Mouse (Mus musculus) hindbrain, postnatal 0 days (tissue): ENCODE data around the gene Map4k3. TPM values are rescaled to one million over a fixed set of nuclear protein-coding genes. Genes with fewer than 3 reads are reported as not detected.
"Not testable (repeated sequence)": the region's sequence is repeated elsewhere in the genome, so short reads cannot be mapped to it uniquely, and the experiment has no call there.

Experiments
- ATAC-seq: fragments of 200-750 bp; cut with Nextera tagmentation; 2 replicates; pipeline ENCODE4 v1.8.0; 2017; ENCODE audit warnings: mild to moderate bottlenecking, moderate TSS enrichment, moderate library complexity
- DNase-seq: peaks from one replicate; pipeline ENCODE4 v3.0.0-alpha.2; 2015; ENCODE audit warnings: low spot score
- H3K27ac ChIP-seq: fragments of 300-500 bp; sonication (generic); 2 replicates; pipeline ENCODE4 v1.5.1; 2014; ENCODE audit warnings: mild to moderate bottlenecking
- H3K27me3 ChIP-seq: fragments of 300-500 bp; sonication (generic); 2 replicates; pipeline ENCODE4 v1.6.1; 2014; ENCODE audit warnings: low read length, mixed read lengths; ENCODE audit not compliant: insufficient read depth
- H3K36me3 ChIP-seq: fragments of 300-500 bp; sonication (generic); 2 replicates; pipeline ENCODE4 v1.6.1; 2014; ENCODE audit warnings: low read length, mixed read lengths; ENCODE audit not compliant: insufficient read depth
- H3K4me1 ChIP-seq: fragments of 300-500 bp; sonication (generic); 2 replicates; pipeline ENCODE4 v1.6.1; 2014; ENCODE audit warnings: antibody characterized with exemption, low read length, mixed read lengths; ENCODE audit not compliant: insufficient read depth
- H3K4me2 ChIP-seq: fragments of 300-500 bp; sonication (generic); 2 replicates; pipeline ENCODE4 v1.6.1; 2014; ENCODE audit warnings: low read depth, mild to moderate bottlenecking, low read length, moderate library complexity, mixed read lengths
- H3K4me3 ChIP-seq: fragments of 300-500 bp; sonication (generic); 2 replicates; pipeline ENCODE4 v1.5.1; 2014; ENCODE audit warnings: low read length
- H3K9ac ChIP-seq: fragments of 300-500 bp; sonication (generic); replicated peaks from 2 replicates; pipeline ENCODE4 v1.6.1; 2014; ENCODE audit warnings: mild to moderate bottlenecking, low read length, moderate library complexity, mixed read lengths
- H3K9me3 ChIP-seq: fragments of 300-500 bp; sonication (generic); 2 replicates; pipeline ENCODE4 v1.6.1; 2016; ENCODE audit warnings: low read length, mixed read lengths
- CTCF ChIP-seq: IDR thresholded peaks from 2 replicates; pipeline ENCODE4 v1.5.1; 2016; ENCODE audit warnings: antibody characterized with exemption, control low read depth, low read depth
- WGBS: fragments of 180-500 bp; shearing (Covaris S2); extraction: QIAGEN DNeasy Blood & Tissue Kit; methylation state at CpG from one replicate; pipeline ENCODE4 v1.1.7; 2014; 5-methylcytosine and 5-hydroxymethylcytosine counted together
- polyA plus RNA-seq: library from polyadenylated mRNA; unstranded; fragments of >200 nt; fragmentation: Nextera tagmentation; extraction: Ambion mirVana; gene quantifications from 2 replicates; pipeline ENCODE4 v1.2.1, GENCODE M21; 2015
- total RNA-seq: library from RNA; depleted of rRNA; stranded (reverse); fragments of >200 nt; gene quantifications from 2 replicates; pipeline ENCODE4 v1.2.3, GENCODE M21; 2014

Map4k3 gene
- total and polyA plus RNA-seq, 2 experiments from 2014 or later: 17.7 to 46.5 TPM

DNA sequence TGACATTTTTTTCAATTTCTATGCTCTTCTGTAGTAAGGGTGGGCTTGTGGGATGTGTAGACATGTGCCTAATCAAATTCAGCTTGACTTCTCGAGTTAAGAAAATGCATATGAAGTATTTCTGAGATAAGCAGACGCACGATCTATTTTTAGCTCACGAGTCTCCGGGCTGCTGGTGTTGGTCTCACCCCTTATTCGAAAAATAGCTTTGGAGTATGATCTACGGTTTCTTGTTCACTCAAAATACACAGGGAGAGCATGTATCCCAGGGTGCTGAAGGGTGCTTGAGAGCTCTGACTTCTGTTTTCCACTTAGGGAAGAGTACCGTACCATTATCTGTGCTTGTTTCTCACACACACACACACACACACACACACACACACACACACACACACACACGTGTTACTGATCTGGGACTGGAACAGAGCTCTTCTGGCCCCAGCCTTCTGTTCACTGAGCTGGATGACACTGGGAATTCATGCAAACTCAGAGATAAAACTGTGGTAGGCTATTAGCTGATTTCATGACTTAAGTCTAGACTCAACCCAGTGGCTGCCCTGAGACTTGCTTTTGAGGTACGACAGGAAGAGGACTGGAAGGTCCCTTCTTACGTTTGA, 34.9 kb upstream of the Map4k3 start:
- no peak overlapping the region for H3K27ac ChIP-seq
- no peaks in the 10 kb centered on the region for H3K4me1 ChIP-seq
- H3K9ac ChIP-seq: no peak overlapping the region
- H3K4me2 ChIP-seq: no peak overlapping the region
- H3K27me3 ChIP-seq: no peaks in the 10 kb centered on the region
- H3K9me3 ChIP-seq: no peaks in the 10 kb centered on the region
- ATAC-seq (no peak), DNase-seq (no peak)
- whole genome bisulfite sequencing: 64% methylated on average over 11 of the region's 11 CpGs
- no peak overlapping the region for H3K4me3 ChIP-seq
- H3K36me3 ChIP-seq: no peaks in the 10 kb centered on the region
- TF ChIP-seq CTCF: no peak

DNA sequence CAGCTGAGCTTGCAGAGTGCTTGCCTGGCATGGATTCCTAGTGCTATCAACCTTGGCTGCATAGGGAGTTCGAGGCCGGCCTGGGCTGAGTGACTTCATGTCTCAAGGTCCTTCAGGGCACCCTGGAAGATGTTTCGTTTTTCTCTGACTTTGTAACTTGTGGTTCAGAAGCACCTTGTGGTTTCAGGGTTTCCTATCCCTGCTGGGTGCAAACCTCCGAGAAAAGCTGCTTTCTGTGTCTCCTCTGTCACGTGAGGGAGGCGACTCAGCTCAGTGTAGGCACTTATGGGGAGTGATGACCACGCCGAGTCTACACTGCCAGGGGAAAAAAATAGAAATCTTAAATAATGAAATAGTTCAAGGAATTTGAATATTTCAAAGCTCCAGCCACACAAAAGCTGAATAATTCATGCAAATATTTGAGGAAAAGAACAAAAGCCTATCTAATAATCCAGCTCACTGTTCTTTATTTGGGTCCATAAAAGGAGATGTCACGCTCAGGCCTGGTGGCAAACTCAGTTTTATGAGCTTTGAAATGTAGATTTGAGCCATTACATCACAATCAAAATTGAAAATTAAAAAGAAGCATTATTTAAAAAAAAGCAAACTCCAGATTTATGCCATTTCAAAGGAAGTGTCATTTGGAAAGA, 34.2 kb upstream of the Map4k3 start:
- ATAC-seq (no peak), DNase-seq (no peak)
- H3K4me1 ChIP-seq: no peaks in the 10 kb centered on the region
- 62% methylated on average over 9 of the region's 9 CpGs for WGBS
- TF ChIP-seq CTCF: no peak
- no peak overlapping the region for H3K4me3 ChIP-seq
- no peaks in the 10 kb centered on the region for H3K36me3 ChIP-seq
- H3K9me3 ChIP-seq: no peaks in the 10 kb centered on the region
- H3K4me2 ChIP-seq: no peak overlapping the region
- no peaks in the 10 kb centered on the region for H3K27me3 ChIP-seq
- H3K27ac ChIP-seq: no peak overlapping the region
- no peak overlapping the region for H3K9ac ChIP-seq

DNA sequence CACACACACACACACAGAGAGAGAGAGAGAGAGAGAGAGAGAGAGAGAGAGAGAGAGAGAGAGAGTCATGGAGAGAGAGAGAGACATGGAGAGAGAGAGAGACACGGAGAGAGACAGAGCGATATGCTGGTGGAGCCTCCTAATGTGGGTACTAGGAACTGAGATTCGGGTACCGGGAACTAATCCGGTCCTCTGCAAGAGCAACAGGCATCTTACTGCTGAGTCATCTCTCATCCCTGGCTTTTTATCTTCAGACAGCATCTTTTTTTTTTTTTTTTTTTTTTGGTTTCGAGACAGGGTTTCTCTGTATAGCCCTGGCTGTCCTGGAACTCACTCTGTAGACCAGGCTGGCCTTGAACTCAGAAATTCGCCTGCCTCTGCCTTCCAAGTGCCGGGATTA, 32.9 kb upstream of the Map4k3 start:
- not testable (repeated sequence) for H3K4me2 ChIP-seq, H3K27ac ChIP-seq, ATAC-seq, H3K4me1 ChIP-seq, H3K9ac ChIP-seq, H3K4me3 ChIP-seq, H3K36me3 ChIP-seq, H3K27me3 ChIP-seq, H3K9me3 ChIP-seq, DNase-seq
- WGBS: 90% methylated on average over 8 of the region's 8 CpGs

GRCm38 (mm10) chr17:80760344-80761145, 32.3 kb upstream of the Map4k3 start:
- Histone ChIP-seq H3K27me3 (no peaks in the 10 kb centered on the region), H3K4me3 (no peak overlapping the region), H3K9ac (no peak overlapping the region), H3K36me3 (no peaks in the 10 kb centered on the region), H3K9me3 (no peaks in the 10 kb centered on the region), H3K27ac (no peak overlapping the region), H3K4me1 (no peaks in the 10 kb centered on the region), H3K4me2 (no peak overlapping the region)
- ATAC-seq: no peak
- 91% methylated on average over 16 of the region's 16 CpGs for WGBS
- no peak for TF ChIP-seq CTCF
- no peak for DNase-seq

GRCm38 (mm10) chr17:80756043-80756442, 27.8 kb upstream of the Map4k3 start:
- TF ChIP-seq CTCF: no peak
- Histone ChIP-seq H3K9me3 (no peaks in the 10 kb centered on the region), H3K9ac (no peak overlapping the region), H3K27me3 (no peaks in the 10 kb centered on the region), H3K36me3 (no peaks in the 10 kb centered on the region), H3K4me1 (no peaks in the 10 kb centered on the region), H3K4me2 (no peak overlapping the region), H3K4me3 (no peak overlapping the region), H3K27ac (no peak overlapping the region)
- no peak for ATAC-seq
- WGBS: 84% methylated on average over 5 of the region's 5 CpGs
- DNase-seq: no peak

DNA sequence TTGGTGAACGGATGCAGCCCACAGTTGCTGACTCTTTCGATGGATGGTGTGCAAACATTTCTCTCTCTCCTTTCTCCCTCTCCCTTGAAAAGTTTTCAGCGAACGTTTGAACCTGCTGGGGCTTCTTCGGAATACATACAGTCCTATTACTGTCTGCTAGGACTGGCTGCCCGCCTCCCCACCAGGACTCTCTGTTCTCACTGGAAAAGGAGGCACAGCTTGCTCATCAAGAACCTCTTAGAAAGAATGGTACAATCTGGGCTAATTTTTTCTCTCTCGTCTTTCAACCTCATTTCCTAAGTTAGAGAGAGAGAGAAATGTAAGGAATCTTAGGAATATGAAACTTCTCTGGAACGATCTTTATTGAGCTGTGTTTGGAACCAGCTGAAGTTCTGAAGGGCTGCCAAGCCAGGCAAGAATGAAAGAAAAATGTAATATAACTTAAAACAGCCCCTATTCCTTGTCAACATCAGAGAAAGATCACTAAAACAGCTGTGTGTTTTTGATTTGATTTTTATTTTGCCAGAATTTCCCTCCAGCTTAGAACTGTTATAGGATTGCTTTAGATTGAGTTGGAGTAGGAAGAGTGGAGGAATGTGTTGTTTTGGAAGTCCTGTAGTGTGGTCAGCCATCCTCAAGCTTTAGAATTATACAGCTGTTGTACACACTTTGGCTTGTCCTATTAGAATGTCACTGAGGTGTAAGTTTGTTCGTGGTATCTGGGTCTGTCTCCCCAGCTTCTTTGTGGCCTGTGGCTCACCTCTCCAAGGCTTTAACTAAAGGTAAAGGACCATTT, 27.0 kb upstream of the Map4k3 start:
- no peak overlapping the region for H3K4me3 ChIP-seq
- H3K9me3 ChIP-seq: no peaks in the 10 kb centered on the region
- H3K9ac ChIP-seq: no peak overlapping the region
- no peaks in the 10 kb centered on the region for H3K36me3 ChIP-seq
- no peaks in the 10 kb centered on the region for H3K27me3 ChIP-seq
- DNase-seq: no peak
- WGBS: 78% methylated on average over 9 of the region's 9 CpGs
- no peak for ATAC-seq
- H3K4me2 ChIP-seq: no peak overlapping the region
- H3K4me1 ChIP-seq: no peaks in the 10 kb centered on the region
- TF ChIP-seq CTCF: no peak
- H3K27ac ChIP-seq: no peak overlapping the region
